Mouse (Mus musculus) gastrocnemius, postnatal 36 days (tissue): ENCODE results near the gene Olfr1348. TPM values are rescaled to one million over a fixed set of nuclear protein-coding genes. Genes with fewer than 3 reads are reported as not detected.
"Not testable (repeated sequence)": the region's sequence is repeated elsewhere in the genome, so short reads cannot be mapped to it uniquely, and the experiment has no call there.

ENCODE experiments used
- DNase-seq, 2 experiments: peaks; one replicate each; pipeline ENCODE4 v3.0.0; 2022
- intact Hi-C: fragments of 180-260 bp; cut with DNase I; formaldehyde crosslinking; loops from one replicate; pipeline ENCODE4 v1.15.1; 2025
- long read RNA-seq, 2 experiments: library from polyadenylated mRNA; stranded (forward); transcript quantifications; one replicate each; pipeline ENCODE4 v2.0.0; 2021
- total RNA-seq, 2 experiments: library from RNA; stranded (reverse); gene quantifications; 2 replicates each; pipeline ENCODE4 v1.2.3; 2021

Olfr1348 gene
- not detected for total RNA-seq
- long read RNA-seq, experiment 1, result 0 reads
- long read RNA-seq, experiment 2, result 0 reads

DNA sequence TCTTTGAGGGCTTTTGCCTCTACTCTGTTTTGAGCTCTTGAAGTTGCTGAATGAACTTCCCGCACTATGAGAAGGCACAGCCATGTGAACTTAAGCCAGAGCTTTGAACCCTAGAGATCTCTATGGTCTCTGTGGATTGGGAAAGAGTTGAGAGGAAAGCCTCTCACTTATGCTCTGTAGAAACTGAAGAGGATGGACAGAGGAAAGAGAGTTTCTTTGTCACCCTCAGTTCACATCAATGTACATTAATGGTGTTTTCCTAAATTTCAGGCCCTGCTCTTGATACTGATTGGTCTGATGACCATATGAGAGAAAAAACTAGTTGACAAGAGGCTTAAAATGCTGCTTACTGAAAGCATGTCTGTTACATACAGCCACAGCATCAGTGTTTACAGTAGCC lies at the start of gene Olfr1348:
Gene Olfr1348, minus strand, starts transcription at position 101 of the 400 bp plus-strand sequence.
- DNase-seq, result no peak
- intact Hi-C loops, result no loop called here

DNA sequence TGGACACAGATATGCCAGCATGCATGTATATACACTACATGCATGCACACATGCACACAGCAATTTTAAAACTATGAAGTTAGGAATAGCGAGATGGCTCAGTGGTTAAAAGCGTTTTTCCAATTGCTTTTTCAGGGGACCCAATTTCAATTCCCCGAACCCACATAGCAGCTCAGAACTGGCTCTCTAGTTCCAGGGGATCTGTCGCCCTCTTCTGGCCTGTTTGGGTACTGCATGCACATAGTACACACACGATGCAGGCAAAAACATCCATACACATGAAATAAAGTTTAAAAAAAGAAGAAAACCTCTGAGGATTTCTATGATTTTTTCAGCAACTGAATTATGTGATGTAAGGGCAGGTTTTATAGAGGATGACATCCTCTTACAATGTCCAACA lies 17.6 kb upstream of the Olfr1348 start:
- DNase-seq, result no peak
- intact Hi-C loops, result no loop called here

DNA sequence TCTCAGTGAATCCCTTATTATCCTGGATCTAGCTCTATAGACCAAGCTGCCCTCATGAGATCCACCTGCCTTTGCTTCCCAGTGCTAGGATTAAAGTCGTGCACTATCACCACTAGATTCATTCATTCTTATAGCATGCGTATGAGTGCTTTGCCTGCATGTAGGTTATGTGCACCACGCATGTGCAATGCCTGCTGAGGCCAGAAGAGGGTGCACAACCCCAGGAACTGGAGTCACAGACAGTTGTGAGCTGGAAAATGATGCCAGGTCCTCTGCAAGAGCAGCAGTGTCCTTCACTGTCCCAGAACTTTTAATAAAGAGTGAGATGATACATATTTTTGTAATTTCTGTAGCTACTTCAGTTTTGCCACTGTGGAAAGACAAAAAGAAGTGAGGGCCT lies 16.5 kb upstream of the Olfr1348 start:
- intact Hi-C loops, result no loop called here
- no peak for DNase-seq

DNA sequence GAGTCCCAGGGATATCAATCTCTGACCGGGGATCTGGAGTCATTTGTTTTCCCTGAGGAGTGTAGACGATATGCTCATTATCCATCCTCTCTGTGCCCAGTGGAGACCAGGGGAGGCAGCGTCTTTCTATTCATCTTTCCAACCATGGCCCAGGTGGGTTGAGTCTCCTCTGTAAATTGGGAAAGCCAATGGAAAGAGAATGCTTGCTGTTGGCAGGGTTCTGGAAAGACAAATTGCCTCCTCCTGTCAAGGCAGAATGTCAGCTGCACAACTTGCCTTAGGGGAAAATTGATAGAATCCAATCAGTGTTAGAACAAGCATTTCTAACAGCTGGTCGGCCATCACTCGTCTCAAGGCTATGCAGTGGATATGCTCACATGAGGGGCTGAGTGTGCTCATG lies 14.3 kb upstream of the Olfr1348 start, which contains the start of gene Olfr1349:
Gene Olfr1349, minus strand, starts transcription at position 101 of the 400 bp plus-strand sequence.
- no peak for DNase-seq
- intact Hi-C loops, result no loop called here

DNA sequence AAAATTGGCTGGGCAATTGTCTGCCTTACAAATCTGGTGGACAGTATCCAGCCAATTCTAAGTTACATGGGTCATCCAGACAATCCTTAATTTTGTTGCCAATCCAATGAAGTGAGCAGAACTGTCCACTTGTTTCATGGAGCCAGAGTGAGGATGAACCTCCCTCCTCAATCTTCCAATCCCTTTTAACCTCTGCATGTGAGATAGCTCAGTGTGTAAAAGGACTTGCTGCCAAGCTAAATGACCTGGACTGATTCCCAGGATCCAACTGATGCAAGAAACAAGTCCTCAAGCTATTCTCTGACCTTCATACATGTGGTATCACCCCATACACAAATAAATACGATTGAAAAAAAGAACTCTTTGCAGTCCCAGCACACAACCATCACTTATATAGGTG lies 13.1 kb upstream of the Olfr1348 start:
- DNase-seq, result no peak
- intact Hi-C loops, result no loop called here

DNA sequence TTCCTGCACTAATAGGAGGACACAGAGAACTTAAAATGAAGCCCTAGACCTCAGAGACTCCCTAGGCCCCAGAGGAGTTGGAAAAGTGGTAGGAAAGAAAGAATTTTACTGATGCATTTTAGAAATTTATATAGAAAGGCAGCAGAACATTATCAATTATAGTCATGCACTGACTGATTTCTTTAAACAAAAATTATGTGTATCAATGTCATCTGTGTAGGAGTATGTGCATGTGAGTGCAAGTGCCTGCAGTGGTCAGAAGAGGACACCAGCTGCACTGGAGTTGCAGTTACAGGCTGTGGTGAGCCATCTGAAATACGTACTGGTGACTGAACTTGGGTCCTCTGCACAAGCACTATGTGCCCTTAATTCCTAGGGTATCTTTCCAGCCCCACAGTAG lies 8.9 kb downstream of the Olfr1348 start, which contains the start of gene Olfr1347:
Gene Olfr1347, minus strand, starts transcription at position 101 of the 400 bp plus-strand sequence.
- no peak for DNase-seq
- intact Hi-C loops, result no loop called here

DNA sequence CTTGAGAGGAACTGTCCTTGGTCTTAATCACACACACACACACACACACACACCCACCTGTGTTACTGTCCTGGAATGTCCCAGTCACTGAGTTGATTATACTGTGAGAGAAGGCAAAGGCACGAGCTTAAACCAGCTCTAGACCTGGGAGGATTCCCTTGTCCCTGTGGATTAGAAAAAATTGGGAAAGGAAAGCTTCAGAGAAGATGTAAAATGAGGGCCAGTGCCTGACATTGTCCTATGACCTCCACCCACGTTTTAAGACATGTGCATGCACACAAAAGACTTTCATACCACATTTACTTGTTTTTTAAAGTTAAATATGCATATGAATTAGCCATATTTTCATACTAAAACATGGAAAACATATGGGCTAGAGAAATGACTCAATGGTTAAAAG lies 21.7 kb downstream of the Olfr1348 start, which contains the start of gene Olfr5:
Gene Olfr5, minus strand, starts transcription at position 101 of the 400 bp plus-strand sequence.
- intact Hi-C loops, result no loop called here

DNA sequence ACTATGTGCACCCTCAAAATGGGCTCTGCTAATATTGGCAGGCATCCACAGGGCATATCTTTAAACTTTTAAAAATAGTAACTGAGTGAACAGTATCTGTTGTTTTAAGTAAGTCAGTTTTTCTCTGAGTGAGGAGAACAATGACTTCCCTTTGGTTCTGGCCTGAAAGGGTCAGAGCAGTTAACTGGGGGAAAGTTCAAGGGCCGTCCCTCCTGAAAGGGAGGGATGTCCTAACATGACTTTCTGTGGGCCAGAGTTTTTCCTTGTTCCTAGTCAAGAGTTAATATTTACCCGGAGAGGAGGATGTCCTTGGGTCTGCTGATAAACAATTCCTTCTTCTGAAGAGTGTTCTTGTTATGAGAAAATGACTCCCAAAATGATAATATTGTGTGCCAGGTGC lies 30.9 kb downstream of the Olfr1348 start:
- intact Hi-C loops, result not testable (repeated sequence)

More for the DNA sequence above, 21.7 kb downstream of the Olfr1348 start, which contains the start of gene Olfr5:
- DNase-seq, result no peak

DNA sequence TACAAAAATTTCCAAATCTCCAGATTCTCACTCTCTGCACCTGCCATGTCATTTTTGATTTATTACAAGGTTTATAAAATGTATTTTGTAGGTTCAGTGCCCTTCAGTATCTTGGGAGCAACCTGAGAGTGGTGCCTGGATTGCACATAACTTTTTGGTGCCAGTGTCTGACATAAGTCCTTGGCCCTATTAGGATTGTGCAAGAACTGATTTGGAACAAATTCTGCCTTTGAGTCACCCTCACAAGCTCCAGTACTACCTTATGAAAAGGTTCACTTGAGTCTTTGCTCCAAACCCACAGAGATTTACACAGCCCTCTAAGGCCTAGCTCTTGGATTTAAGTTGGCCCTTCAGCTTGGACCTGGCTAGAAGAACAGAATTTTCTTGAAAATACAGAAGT lies 41.6 kb downstream of the Olfr1348 start, which contains the start of gene Olfr1346:
Gene Olfr1346, plus strand, starts transcription at position 151 of the 400 bp plus-strand sequence.
- no peak for DNase-seq
- intact Hi-C loops, result no loop called here

More for the DNA sequence above, 30.9 kb downstream of the Olfr1348 start:
- not testable (repeated sequence) for DNase-seq

DNA sequence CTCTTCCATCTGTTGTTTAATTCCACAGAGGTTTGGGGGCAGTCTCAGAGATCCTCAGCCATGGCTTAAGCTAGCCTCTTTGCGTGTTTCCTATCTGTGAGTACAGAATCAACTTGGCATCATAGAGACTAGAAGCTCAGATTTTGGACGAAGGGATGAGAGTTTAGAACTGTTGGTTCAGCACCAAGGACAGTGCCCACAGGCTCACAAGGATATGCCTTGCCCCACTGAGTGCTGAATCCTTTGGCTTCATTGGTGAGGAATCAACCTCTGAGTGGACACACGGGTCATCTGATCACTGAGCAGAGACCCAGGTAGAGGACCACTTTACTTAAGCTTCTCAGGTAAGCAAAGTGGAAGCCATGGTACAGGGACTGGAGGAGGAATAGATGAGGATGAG lies 52.1 kb downstream of the Olfr1348 start:
- no peak for DNase-seq
- intact Hi-C loops, result no loop called here

DNA sequence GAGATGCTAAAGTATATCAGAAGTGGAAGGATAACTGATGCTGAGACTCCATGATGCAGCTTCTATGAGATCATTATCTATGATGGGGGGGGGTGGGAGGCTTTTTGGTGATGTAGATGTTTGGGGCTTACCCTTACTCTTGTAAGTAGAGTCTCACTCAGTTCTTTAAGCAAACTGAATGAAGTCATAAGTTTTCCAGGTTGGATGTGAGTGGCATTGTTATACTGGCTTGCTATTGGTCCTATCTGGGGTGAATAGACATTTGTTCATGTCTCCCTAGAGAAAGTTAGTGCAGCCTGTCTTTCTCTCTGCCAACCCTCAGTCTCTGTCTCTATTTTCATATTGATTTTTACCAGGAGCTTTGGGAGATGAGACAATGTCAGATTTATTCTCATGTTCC lies 52.7 kb downstream of the Olfr1348 start, which contains the start of gene Olfr1336:
Gene Olfr1336, plus strand, starts transcription at position 301 of the 400 bp plus-strand sequence.
- intact Hi-C loops, result no loop called here
- no peak for DNase-seq

Other genes starting within 250 kb of the Olfr1348 start
- 1 to 10 TPM; 3.5 to 3.6 TPM for gene Zfp667, start 222.2 kb downstream of the Olfr1348 start, total RNA-seq
- under 1 TPM; 0.46 to 0.49 TPM for gene Zfp583, start 177.5 kb downstream of the Olfr1348 start, total RNA-seq
- gene Gm3854, start 165.0 kb downstream of the Olfr1348 start, total RNA-seq, result under 1 TPM; 0.18 to 0.32 TPM
- 1 to 10 TPM; 1.4 to 2.2 TPM for gene Zfp78, start 145.5 kb downstream of the Olfr1348 start, total RNA-seq
- gene Zfp28, start 125.5 kb downstream of the Olfr1348 start, total RNA-seq, result 1 to 10 TPM in 1 of 2 experiments, under 1 TPM in 1; 0.77 to 1.2 TPM
- under 1 TPM in 1 of 2 experiments, not detected in 1; 0.32 TPM for gene Smim17, start 110.0 kb downstream of the Olfr1348 start, total RNA-seq
- not detected for gene Gm20715, start 98.5 kb downstream of the Olfr1348 start, total RNA-seq
- not detected for gene Olfr1344, start 70.1 kb downstream of the Olfr1348 start, total RNA-seq
- not detected for gene Olfr1336, start 52.6 kb downstream of the Olfr1348 start, total RNA-seq
- not detected for gene Olfr1346, start 41.6 kb downstream of the Olfr1348 start, total RNA-seq
- not detected for gene Olfr5, start 21.8 kb downstream of the Olfr1348 start, total RNA-seq
- not detected for gene Olfr1347, start 9.0 kb downstream of the Olfr1348 start, total RNA-seq
- gene Olfr1349, start 14.2 kb upstream of the Olfr1348 start, total RNA-seq, result not detected
- gene Olfr1350, start 56.1 kb upstream of the Olfr1348 start, total RNA-seq, result not detected
- 1 to 10 TPM; 4.5 to 5.5 TPM for gene Zim1, start 187.7 kb upstream of the Olfr1348 start, total RNA-seq
- 10 to 100 TPM in 1 of 2 experiments, 1 to 10 TPM in 1; 9.0 to 11.3 TPM for gene Peg3, start 221.7 kb upstream of the Olfr1348 start, total RNA-seq
- gene Usp29, start 221.8 kb upstream of the Olfr1348 start, total RNA-seq, result under 1 TPM; 0.31 to 0.59 TPM